Mouse (Mus musculus) megakaryocyte, adult 5-6 weeks (primary cell): ENCODE data around the gene Edaradd. TPM values are rescaled to one million over a fixed set of nuclear protein-coding genes. Genes with fewer than 3 reads are reported as not detected.

Source experiments
- ATAC-seq: 2 replicates; pipeline ENCODE4 v1.8.0; 2016; ENCODE audit warnings: mild to moderate bottlenecking, inconsistent platforms; ENCODE audit not compliant: poor library complexity, severe bottlenecking
- total RNA-seq, 2 experiments: library from RNA; stranded (forward) in 1 of 2; stranded (reverse) in 1 of 2; fragments of 153-499, 151-499 nt in 1 of 2; fragments of 221-1000, 200-1000 nt in 1 of 2; gene quantifications; 2 replicates each; pipeline versions ENCODE4 v1.2.3 to v1.2.4; 2015 to 2017

The Edaradd gene
- 0.11 TPM in 1 of 2 replicates, not detected in the other for total RNA-seq (2015)
- 0.24 and 0.29 TPM in 2 replicates for total RNA-seq (2017)

GRCm38 (mm10) chr13:12519955-12520584 lies at the start of gene Edaradd:
Gene Edaradd, minus strand, starts transcription at chr13:12520438.
- ATAC-seq, result peak; percentile 74

DNA sequence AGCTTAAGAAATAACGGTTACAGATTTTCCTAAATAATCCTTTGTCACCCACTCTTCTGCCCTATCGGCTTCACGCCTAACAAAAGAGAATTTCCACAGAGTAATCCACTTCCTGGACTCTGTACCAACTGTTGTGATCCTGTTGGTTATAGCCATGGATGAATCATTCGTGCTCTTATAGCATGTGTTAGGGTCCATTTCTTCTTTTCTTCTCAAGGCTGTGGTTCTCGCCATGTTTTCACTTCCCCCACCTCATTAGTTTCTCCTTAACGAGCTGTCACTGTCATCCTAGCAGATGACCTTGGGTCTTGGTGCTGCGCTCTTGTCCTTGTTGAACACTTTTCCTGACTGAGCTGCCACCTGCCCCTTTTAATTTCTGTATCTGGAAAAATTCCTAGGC lies 49.5 kb upstream of the Edaradd start:
- ATAC-seq, result peak; percentile 55

DNA sequence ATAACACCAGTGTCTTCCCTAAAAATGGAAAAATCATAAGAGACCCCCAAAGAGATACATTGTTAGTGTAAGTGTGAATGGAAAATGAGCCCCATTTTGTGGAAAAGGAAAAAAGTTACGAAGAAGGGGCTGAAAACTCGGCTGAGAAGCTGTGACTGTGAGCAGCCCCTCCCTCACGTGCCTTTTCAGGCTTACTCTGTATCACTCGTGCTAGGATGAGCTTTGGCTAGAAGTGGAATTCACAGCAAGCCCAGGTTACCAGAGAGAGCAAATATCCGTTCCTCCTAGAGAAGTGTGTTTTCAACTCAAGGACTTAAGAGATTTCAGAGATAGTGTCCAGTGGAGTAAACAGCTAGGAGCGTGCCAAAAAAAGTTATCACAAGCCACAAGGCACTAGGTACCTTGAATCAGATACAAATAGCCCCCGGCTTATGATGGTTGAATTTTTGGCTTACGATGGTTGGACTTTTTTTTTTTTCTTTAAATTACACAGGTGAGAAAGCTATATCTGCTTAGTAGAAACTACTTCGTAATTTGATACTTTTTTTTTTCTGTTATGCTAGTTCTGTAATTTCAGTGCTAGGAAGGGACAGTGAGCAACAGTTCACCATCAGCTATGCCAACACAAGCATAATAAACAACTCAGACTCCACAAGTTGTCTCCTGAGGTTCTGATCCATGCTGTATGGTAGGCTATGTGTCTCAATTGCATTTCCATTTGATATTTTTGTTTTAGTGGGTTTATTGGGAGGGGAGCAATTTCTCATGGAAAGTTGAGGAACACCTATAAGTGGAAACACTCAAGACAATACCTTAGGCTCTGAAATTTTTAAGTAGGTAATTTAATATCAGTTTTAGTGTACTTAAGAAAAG lies 48.6 kb upstream of the Edaradd start:
- no peak for ATAC-seq

DNA sequence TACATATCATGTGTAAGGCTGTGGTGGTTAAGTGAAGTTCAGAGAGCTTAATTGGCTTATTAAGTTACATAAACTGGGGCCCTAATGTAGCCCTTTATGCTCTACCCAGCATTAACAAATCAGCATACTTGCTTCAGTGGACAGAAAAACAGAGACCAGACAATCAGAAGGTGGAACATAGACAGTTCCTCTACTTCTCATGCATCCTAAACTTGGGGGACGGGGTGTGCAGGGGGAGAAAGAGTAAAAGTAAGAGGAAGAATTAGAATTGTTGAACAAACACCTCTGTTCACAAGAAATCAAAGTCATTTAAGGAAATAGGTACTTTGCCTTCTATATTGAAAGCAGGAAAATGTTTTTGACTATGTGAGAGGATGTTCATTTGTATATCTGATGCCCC lies 47.7 kb upstream of the Edaradd start:
- no peak for ATAC-seq

DNA sequence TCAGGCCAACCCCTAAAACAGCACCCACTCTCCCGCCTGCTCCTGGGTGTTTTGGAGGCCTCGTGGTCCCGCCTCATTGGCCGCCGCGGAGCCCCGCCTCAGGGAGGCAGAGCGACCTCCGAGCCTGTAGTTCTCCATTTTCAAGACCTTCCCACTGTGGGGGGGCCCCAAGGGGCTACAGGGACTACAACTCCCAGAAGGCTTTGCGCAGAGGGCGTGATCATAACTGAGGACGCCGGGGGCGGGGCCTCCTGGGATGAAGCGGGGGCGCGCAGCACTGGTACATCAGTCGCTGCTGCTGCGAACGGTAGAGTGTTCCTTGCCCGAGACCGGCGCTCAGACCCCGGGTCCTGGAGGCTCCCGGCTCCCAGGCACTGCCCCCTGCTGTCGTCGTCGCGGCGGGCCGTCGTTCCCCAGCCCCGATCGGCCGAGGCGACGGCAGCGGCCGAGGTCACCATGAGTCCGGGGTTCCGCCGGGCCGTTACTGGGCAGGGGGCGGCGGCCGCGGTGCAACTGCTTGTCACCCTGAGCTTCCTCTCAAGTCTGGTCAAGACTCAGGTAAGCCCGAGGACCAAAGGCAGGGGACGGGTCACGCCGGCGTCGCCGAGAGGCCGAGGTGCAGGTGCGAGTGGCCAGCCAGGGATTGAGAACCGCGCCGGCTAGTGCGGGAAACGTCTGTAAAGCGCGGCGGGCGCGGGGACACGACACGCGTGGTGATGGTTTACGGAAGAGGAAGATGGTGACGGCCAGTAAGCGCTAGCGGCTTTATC lies 45.6 kb upstream of the Edaradd start, which contains the start of gene Ero1lb:
Gene Ero1lb, plus strand, starts transcription at position 254 of the 770 bp plus-strand sequence.
- ATAC-seq, result peak; percentile 81

- no peak for ATAC-seq
Measured at GRCm38 (mm10) chr13:12562256-12562655, 42.0 kb upstream of the Edaradd start.

- no peak for ATAC-seq
Measured at GRCm38 (mm10) chr13:12561729-12562128, 41.5 kb upstream of the Edaradd start.

DNA sequence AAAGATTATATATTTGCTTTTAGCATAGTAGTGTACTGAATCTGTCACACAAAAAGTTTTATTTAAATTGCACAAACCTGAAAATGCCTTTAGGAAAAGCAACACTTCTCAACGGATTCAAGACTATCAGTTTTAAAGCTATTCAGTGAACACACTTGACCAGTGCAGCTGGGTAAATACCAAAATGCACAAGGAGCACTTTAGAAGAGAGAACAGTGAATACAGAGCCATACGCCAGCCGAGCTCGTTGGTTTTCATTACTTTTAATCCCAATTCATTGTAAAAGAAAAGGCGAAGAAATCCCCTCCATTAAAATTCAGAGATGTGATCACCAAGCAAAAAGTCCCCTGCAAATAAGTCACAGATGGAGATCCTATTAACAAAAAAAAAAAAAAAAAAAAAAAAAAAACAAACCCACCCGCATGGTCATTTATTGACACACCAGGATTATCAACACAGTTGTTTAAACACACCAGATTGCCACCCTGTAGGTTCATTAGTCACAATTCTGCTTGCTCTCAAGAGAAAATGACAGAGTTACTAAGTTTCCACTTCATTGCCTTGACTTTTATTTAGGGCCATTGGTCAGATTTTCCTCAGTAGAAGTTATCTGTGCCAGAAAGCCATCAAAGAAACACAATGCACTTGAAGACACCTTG lies 39.4 kb upstream of the Edaradd start:
- ATAC-seq, result no peak

- ATAC-seq, result no peak
Measured at GRCm38 (mm10) chr13:12559044-12559443, 38.8 kb upstream of the Edaradd start.

DNA sequence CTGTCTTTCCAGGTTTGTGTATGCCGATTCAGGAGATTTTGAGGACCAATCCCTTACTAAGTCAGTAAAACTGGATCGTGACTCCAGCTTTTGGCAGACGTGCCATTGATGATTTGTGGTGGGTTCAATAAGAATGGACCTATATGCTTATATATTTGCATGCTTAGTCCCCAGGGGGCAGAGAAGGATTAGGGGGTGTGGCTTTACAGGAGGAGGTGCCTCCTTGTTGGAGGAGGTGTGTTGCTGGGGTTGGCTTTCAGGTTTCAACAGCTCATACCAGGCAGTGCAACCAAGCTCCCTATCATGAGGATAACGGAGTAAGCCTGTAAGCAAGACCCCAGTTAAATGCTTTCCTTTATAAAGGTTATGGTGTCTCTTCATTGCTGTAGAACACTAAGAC lies 34.0 kb upstream of the Edaradd start:
- ATAC-seq, result no peak

GRCm38 (mm10) chr13:12543880-12544568 lies 23.8 kb upstream of the Edaradd start:
- no peak for ATAC-seq

- no peak for ATAC-seq
Measured at GRCm38 (mm10) chr13:12543246-12543645, 23.0 kb upstream of the Edaradd start.

DNA sequence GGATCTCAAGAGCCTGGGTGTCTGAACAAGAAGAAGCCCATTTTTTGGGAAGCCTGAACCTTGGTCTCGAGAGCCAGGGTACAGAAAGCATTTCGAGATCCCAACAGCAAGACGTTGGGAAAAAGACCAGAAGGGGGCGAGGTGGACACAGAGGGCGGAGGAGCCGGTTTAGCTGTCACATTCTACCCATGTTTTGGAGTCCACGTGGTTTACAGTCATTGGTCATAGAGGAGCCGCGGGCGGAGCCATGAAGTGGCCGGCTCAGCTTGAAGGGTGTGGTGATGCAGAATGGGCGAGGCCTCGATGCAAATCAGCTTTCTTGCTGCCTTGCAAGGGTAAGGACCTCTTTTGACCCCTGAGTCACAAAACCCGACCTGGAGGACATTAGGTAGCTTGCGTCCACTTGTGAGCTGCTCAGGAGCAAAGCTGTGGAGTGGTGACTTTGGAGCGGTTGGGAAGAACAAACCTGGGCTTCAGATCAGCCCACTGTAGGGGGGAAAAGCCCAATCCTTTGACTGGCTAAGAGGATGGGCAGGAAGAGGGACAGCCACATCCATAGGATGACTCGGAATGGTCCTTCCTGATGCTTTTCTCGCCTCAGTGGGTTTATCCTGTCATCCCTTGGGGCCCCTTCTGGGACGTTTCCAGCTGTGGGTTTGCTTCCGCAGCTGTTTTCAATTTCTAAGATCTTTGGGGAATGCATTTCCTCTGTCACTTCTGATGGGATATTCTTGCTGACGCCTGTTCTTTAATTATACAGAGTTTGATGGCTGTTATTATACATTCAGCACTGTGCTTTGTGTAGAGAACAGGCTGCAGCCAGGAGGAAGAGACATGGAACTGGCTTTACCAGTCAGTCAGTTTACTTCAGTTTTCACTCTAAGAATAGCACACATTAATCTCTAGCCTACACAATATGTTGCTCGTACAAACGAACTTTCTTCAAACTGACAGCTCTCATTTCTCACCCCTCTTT lies 22.1 kb upstream of the Edaradd start:
- peak; percentile 82 for ATAC-seq

- peak; percentile 72 for ATAC-seq
Measured at GRCm38 (mm10) chr13:12540119-12540518, 19.9 kb upstream of the Edaradd start.

DNA sequence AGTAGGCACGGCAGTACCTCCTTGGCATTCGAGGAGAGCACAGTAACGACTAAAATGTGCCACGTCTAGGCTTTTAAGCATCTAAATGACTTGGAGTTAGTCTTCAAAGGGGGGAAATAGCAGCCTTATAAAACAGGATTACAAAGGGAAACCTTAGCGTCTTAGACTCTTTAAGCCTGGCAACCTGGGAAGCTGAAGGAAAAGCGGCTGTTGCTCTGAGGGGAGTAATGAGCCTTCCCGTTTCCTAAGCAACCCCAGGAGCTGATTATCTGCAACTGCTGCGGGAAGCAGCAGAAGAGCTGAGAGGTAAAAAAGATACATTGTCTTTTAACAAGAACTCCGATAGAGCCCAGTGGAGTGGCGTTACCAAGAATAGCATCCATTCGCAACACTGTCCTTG lies 19.5 kb upstream of the Edaradd start:
- ATAC-seq, result no peak

DNA sequence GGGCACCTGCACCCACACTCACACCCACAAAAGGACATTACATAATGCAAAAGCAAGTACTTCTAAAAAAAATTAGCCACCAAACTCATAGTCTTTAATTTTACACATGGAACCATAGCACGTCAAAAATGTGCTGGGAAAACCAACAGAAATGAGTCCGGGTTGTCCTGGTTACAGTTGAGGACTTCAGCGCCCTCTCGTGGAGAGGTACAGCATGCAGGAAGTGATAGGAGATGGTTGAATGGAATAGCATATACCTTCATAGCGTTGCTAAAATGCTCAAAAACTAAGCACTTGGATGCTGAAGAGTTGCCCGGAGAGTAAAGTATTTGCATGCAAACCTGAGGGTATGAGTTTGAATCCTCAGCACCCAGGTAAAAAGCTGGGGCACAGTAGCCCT lies 17.7 kb upstream of the Edaradd start:
- peak; percentile 59 for ATAC-seq

GRCm38 (mm10) chr13:12534628-12535027 lies 14.4 kb upstream of the Edaradd start:
- ATAC-seq, result no peak

DNA sequence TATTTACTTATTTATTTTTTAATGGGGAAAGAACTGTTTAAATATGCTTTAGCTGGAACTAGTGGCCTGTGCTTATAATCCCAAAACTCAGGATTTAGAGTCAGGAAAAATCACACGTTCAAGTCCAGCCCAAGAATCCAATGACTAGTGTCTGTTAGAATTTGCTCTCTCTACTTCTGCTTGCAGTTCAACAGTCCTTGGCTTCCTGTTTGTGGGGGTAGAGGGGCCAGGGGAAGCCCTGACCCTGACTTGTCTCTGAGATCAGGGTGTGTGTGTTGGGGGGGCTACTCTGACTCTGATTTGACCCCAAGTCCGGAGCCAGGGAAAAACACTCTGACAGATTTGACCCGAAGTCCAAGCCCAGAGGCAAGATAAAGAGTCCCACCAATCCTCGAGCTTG lies 5.4 kb upstream of the Edaradd start:
- no peak for ATAC-seq

- ATAC-seq, result no peak
Measured at GRCm38 (mm10) chr13:12522346-12522745, 2.1 kb upstream of the Edaradd start.
